Mouse (Mus musculus): ENCODE data around the gene Frs3.

DNA sequence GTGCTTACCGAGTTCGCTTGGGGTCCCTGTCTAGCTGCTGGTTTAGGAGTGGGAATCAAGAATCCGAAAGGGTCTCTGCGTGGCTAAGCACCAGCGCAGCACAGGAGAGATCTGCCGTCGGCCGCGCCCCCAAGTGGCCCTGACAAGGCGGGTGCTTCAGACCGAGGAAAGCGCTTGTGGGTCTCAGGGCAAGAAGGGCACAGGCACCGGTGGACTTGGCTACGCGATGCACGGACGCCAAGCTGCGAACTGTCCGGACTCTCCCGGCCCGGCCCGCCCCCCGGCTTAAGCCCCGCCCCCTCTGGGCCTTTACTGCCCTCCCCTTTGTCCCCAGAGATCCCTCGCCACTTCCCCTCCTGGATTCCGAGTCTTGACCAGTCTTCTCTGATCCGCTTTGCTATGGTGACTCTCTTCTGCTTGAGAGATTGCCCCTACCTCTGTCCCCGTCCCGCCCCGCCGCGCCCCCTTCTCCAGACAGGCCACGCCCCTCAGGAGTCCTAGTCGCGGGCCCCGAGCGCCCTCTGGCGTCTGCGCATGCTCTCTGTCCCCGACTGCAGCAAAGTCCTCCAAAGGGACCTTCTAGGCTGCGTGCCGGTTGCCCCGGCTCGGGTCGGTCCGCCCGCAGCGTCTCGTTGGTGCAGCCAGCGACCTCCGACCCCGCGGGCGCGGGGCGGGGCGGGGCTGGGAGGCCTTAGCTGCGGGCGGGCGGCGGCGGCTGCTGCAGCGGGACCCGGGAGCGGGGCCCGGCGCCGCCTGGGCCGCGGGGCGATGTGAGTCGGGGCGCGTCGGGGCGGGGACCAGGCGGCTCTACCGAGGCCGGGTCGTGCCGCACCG lies 5.9 kb downstream of the Frs3 start, which contains the start of gene Prickle4:
- peak; percentile 80 for TF ChIP-seq CTCF (IDR thresholded peaks at IDR 0.05; ENCODE audit: borderline replicate concordance, extremely low read depth, insufficient read depth, insufficient read length)
- TF ChIP-seq POLR2A (IDR thresholded peaks at IDR 0.05; ENCODE audit: borderline replicate concordance, extremely low read depth, insufficient read depth, insufficient read length, poor library complexity, severe bottlenecking): peak; percentile 54; the same call in 1 of the 2 replicates

Measured in brain, embryonic 14.5 days (tissue).